ENCODE assay signal across 20 mouse cellular contexts in the genomic region with DNA sequence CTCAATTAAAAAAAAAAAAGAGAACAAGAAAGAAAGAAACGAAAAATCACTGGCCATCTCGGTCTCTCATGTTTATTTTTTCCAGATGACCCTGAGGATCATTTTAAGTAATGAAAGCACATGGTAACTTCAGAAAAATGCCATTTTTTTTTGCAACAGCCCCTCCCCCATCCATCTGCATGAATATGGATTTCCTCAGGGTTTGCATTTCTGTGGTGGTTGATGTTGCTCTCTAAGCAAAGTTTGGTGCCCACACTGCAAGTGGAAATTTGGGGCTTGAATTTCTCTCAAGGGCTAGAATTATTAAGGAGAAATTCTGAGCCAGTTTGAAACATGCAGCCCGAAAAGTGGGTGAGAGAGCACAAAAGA.
A peak's percentile ranks its signal among the peaks of the same experiment; 100 is the strongest.
DNase-seq lines count a peak whose midpoint lies in the region; ATAC-seq and TF ChIP-seq lines count a peak whose summit lies in the region.
"Had no signal": no experiment of that assay in that cellular context is flagged by ENCODE, and none has a peak within 500 bp of the region (broad histone marks: within the 10 kb centered on the region; RNA-seq: fewer than 3 reads in every experiment).

No protein-coding gene starts in this region.

- DNase-seq in layer of hippocampus, adult 2 months (ENCODE audit: low spot score in 2 of 2) = no peak
- DNase-seq in layer of hippocampus, adult 9-10 months (ENCODE audit: low spot score) = no peak
- DNase-seq in kidney, adult 2 months = no peak
- DNase-seq: adrenal gland, adult 2 months; adrenal gland, postnatal 25 days; gastrocnemius, adult 2 months; gastrocnemius, postnatal 25 days; heart, postnatal 10 days; heart, postnatal 4 days; kidney, adult 18-20 months had no signal

- H3K9ac ChIP-seq in forebrain, embryonic 15.5 days (replicated peaks) = no peak overlapping the region
- H3K9ac ChIP-seq in forebrain, embryonic 13.5 days = no peak overlapping the region
- H3K9ac ChIP-seq in embryonic facial prominence, embryonic 13.5 days = no peak overlapping the region
- H3K9ac ChIP-seq: embryonic facial prominence, embryonic 12.5 days; hindbrain, embryonic 13.5 days; intestine, embryonic 15.5 days had no signal

- peaks cover 6% of the 10 kb centered on the region for H3K4me1 ChIP-seq in forebrain, embryonic 15.5 days
- H3K4me1 ChIP-seq in forebrain, embryonic 13.5 days = no peaks in the 10 kb centered on the region
- peaks cover 1% of the 10 kb centered on the region; the same call in 1 of the 2 replicates for H3K4me1 ChIP-seq in cortical plate, adult 2 months (ENCODE audit: control insufficient read depth, insufficient read depth, low read length)
- H3K4me1 ChIP-seq in embryonic facial prominence, embryonic 13.5 days = peaks cover 41% of the 10 kb centered on the region
- H3K4me1 ChIP-seq in kidney, adult 2 months (ENCODE audit: control insufficient read depth, insufficient read depth, low read length) = no peaks in the 10 kb centered on the region
- H3K4me1 ChIP-seq: heart, embryonic 10.5 days; hindbrain, embryonic 13.5 days; intestine, embryonic 15.5 days had no signal

- no peaks in the 10 kb centered on the region for H3K27me3 ChIP-seq in forebrain, embryonic 15.5 days
- no peaks in the 10 kb centered on the region for H3K27me3 ChIP-seq in forebrain, embryonic 13.5 days
- H3K27me3 ChIP-seq in embryonic facial prominence, embryonic 13.5 days = no peaks in the 10 kb centered on the region
- H3K27me3 ChIP-seq in kidney, adult 2 months (replicated peaks; ENCODE audit: control insufficient read depth, insufficient read depth, low read length) = no peaks in the 10 kb centered on the region
- H3K27me3 ChIP-seq: embryonic facial prominence, embryonic 12.5 days; hindbrain, embryonic 13.5 days; intestine, embryonic 15.5 days had no signal

- no peak overlapping the region for H3K4me3 ChIP-seq in forebrain, embryonic 15.5 days
- H3K4me3 ChIP-seq in forebrain, embryonic 13.5 days = no peak overlapping the region
- no peak overlapping the region for H3K4me3 ChIP-seq in layer of hippocampus, adult 2 months
- no peak overlapping the region for H3K4me3 ChIP-seq in cortical plate, adult 2 months (ENCODE audit: insufficient read depth, low read length)
- H3K4me3 ChIP-seq in embryonic facial prominence, embryonic 13.5 days = no peak overlapping the region
- no peak overlapping the region for H3K4me3 ChIP-seq in kidney, adult 2 months (ENCODE audit: insufficient read depth, low read depth, low read length)
- H3K4me3 ChIP-seq: embryonic facial prominence, embryonic 12.5 days; erythroblast, embryonic 14.5 days; forebrain, embryonic 10.5 days; gastrocnemius, adult 2 months; heart, embryonic 10.5 days; hindbrain, embryonic 13.5 days; intestine, embryonic 15.5 days had no signal

- no peak for ATAC-seq in forebrain, embryonic 15.5 days (replicated peaks)
- ATAC-seq in forebrain, embryonic 13.5 days = no peak
- ATAC-seq in embryonic facial prominence, embryonic 13.5 days (ENCODE audit: insufficient number of reproducible peaks, insufficient read depth, low FRiP score, low TSS enrichment, low read depth) = no peak
- ATAC-seq: intestine, embryonic 15.5 days had no signal

- no peaks in the 10 kb centered on the region for H3K36me3 ChIP-seq in forebrain, embryonic 15.5 days
- no peaks in the 10 kb centered on the region for H3K36me3 ChIP-seq in forebrain, embryonic 13.5 days (ENCODE audit: poor library complexity, severe bottlenecking)
- H3K36me3 ChIP-seq in embryonic facial prominence, embryonic 13.5 days = no peaks in the 10 kb centered on the region
- H3K36me3 ChIP-seq in kidney, adult 2 months (ENCODE audit: control insufficient read depth, insufficient read depth, low read length) = no peaks in the 10 kb centered on the region
- H3K36me3 ChIP-seq: embryonic facial prominence, embryonic 12.5 days; forebrain, embryonic 10.5 days; heart, embryonic 10.5 days; hindbrain, embryonic 13.5 days; intestine, embryonic 15.5 days had no signal

- no peaks in the 10 kb centered on the region for H3K9me3 ChIP-seq in forebrain, embryonic 15.5 days
- H3K9me3 ChIP-seq in forebrain, embryonic 13.5 days (replicated peaks) = no peaks in the 10 kb centered on the region
- H3K9me3 ChIP-seq in embryonic facial prominence, embryonic 13.5 days = no peaks in the 10 kb centered on the region
- H3K9me3 ChIP-seq: embryonic facial prominence, embryonic 12.5 days; forebrain, embryonic 10.5 days; heart, embryonic 10.5 days; hindbrain, embryonic 13.5 days; intestine, embryonic 15.5 days had no signal

- TF ChIP-seq CTCF in layer of hippocampus, adult 2 months (conservative IDR thresholded peaks at IDR 0.05) = no peak
- no peak for TF ChIP-seq CTCF in cortical plate, adult 2 months (IDR thresholded peaks at IDR 0.05; ENCODE audit: extremely low read depth, insufficient read depth, low read length)
- no peak for TF ChIP-seq CTCF in kidney, adult 2 months (conservative IDR thresholded peaks at IDR 0.05; ENCODE audit: insufficient read depth, insufficient read length, low read depth, low read length)

- 84% methylated on average over 3 of the region's 3 CpGs for WGBS in forebrain, embryonic 15.5 days
- 85% methylated on average over 3 of the region's 3 CpGs for WGBS in forebrain, embryonic 13.5 days
- 26% methylated on average over 3 of the region's 3 CpGs for WGBS in embryonic facial prominence, embryonic 13.5 days
- 54% methylated on average over 3 of the region's 3 CpGs for WGBS in kidney, adult 2 months

- peak overlapping the region; percentile 49; the same call in 1 of the 2 replicates for H3K27ac ChIP-seq in forebrain, embryonic 15.5 days (replicated peaks)
- H3K27ac ChIP-seq in forebrain, embryonic 13.5 days = no peak overlapping the region
- peak overlapping the region; percentile 53 for H3K27ac ChIP-seq in layer of hippocampus, adult 2 months
- 0 out of 2 replicates have a peak overlapping the region, but pooled peaks have one; percentile 50 for H3K27ac ChIP-seq in cortical plate, adult 2 months (ENCODE audit: insufficient read depth, low read length)
- H3K27ac ChIP-seq in embryonic facial prominence, embryonic 13.5 days = peak overlapping the region; percentile 80
- H3K27ac ChIP-seq in kidney, adult 2 months (ENCODE audit: insufficient read depth, low read depth, low read length) = no peak overlapping the region
- H3K27ac ChIP-seq: forebrain, embryonic 10.5 days; gastrocnemius, adult 2 months; heart, embryonic 10.5 days; hindbrain, embryonic 13.5 days; intestine, embryonic 15.5 days had no signal

- H3K4me2 ChIP-seq in forebrain, embryonic 15.5 days (replicated peaks) = no peak overlapping the region
- H3K4me2 ChIP-seq in forebrain, embryonic 13.5 days = no peak overlapping the region
- H3K4me2 ChIP-seq in embryonic facial prominence, embryonic 13.5 days = no peak overlapping the region
- H3K4me2 ChIP-seq: embryonic facial prominence, embryonic 12.5 days; hindbrain, embryonic 13.5 days; intestine, embryonic 15.5 days had no signal

- no peak for TF ChIP-seq POLR2A in cortical plate, adult 2 months (IDR thresholded peaks at IDR 0.05; ENCODE audit: extremely low read depth, insufficient read depth, low read length)
- no peak for TF ChIP-seq POLR2A in kidney, adult 2 months (IDR thresholded peaks at IDR 0.05; ENCODE audit: low read depth, low read length)

Comparison
In these comparisons a context has a peak if more than half of its experiments do, and no peak if none do; other contexts are left out.
1. H3K27ac ChIP-seq: peak in forebrain, embryonic 15.5 days (single experiment), layer of hippocampus, adult 2 months (single experiment), cortical plate, adult 2 months (single experiment) and embryonic facial prominence, embryonic 13.5 days (single experiment); none in forebrain, embryonic 13.5 days (single experiment) and kidney, adult 2 months (single experiment).